Mouse (Mus musculus) hindbrain, embryonic 12.5 days (tissue): ENCODE measurements around the gene Tmem147. TPM values are rescaled to one million over a fixed set of nuclear protein-coding genes. Genes with fewer than 3 reads are reported as not detected.

Experiments
- polyA plus RNA-seq: library from polyadenylated mRNA; unstranded; fragments of >200 nt; fragmentation: Nextera tagmentation; extraction: Ambion mirVana; gene quantifications from 2 replicates; pipeline ENCODE4 v1.2.1, GENCODE M21; 2016

Gene Tmem147
- polyA plus RNA-seq, 1 experiment from 2014 or later, result 164 TPM

Other genes with a start within 250 kb of the Tmem147 start
- gene Prodh2, start 235.9 kb downstream of the Tmem147 start, polyA plus RNA-seq, result not detected in 2 replicates
- 88.6 and 98.9 TPM in 2 replicates for gene Arhgap33, start 194.5 kb downstream of the Tmem147 start, polyA plus RNA-seq
- gene Hspb6, start 177.4 kb downstream of the Tmem147 start, polyA plus RNA-seq, result 5.7 and 7.1 TPM in 2 replicates
- 11.3 and 12.6 TPM in 2 replicates for gene Proser3, start 177.2 kb downstream of the Tmem147 start, polyA plus RNA-seq
- 52.4 and 55.2 TPM in 2 replicates for gene Lin37, start 169.7 kb downstream of the Tmem147 start, polyA plus RNA-seq
- gene U2af1l4, start 166.2 kb downstream of the Tmem147 start, polyA plus RNA-seq, result 80.6 and 87.5 TPM in 2 replicates
- gene Gm49396, start 166.2 kb downstream of the Tmem147 start, polyA plus RNA-seq, result 18.1 and 19.5 TPM in 2 replicates
- gene Psenen, start 165.9 kb downstream of the Tmem147 start, polyA plus RNA-seq, result 128 and 139 TPM in 2 replicates
- 4.2 and 6.3 TPM in 2 replicates for gene Igflr1, start 164.1 kb downstream of the Tmem147 start, polyA plus RNA-seq
- 8.8 and 9.9 TPM in 2 replicates for gene Kmt2b, start 140.8 kb downstream of the Tmem147 start, polyA plus RNA-seq
- 0.17 and 0.39 TPM in 2 replicates for gene Zbtb32, start 130.6 kb downstream of the Tmem147 start, polyA plus RNA-seq
- gene Upk1a, start 116.7 kb downstream of the Tmem147 start, polyA plus RNA-seq, result 0.21 and 0.35 TPM in 2 replicates
- 737 and 880 TPM in 2 replicates for gene Cox6b1, start 103.4 kb downstream of the Tmem147 start, polyA plus RNA-seq
- not detected in 2 replicates for gene Etv2, start 93.7 kb downstream of the Tmem147 start, polyA plus RNA-seq
- 153 and 160 TPM in 2 replicates for gene Rbm42, start 79.2 kb downstream of the Tmem147 start, polyA plus RNA-seq
- gene Haus5, start 64.5 kb downstream of the Tmem147 start, polyA plus RNA-seq, result 35.4 and 38.4 TPM in 2 replicates
- not detected in 2 replicates for gene Pmis2, start 57.9 kb downstream of the Tmem147 start, polyA plus RNA-seq
- gene 2200002J24Rik, start 30.6 kb downstream of the Tmem147 start, polyA plus RNA-seq, result not detected in 2 replicates
- gene Atp4a, start 17.3 kb downstream of the Tmem147 start, polyA plus RNA-seq, result 0.93 and 1.3 TPM in 2 replicates
- 0.76 and 1.1 TPM in 2 replicates for gene Gapdhs, start 14.1 kb upstream of the Tmem147 start, polyA plus RNA-seq
- 1.7 and 2.5 TPM in 2 replicates for gene Sbsn, start 21.9 kb upstream of the Tmem147 start, polyA plus RNA-seq
- gene Dmkn, start 34.2 kb upstream of the Tmem147 start, polyA plus RNA-seq, result 0.59 and 0.67 TPM in 2 replicates
- gene Krtdap, start 58.4 kb upstream of the Tmem147 start, polyA plus RNA-seq, result not detected in 2 replicates
- not detected in 2 replicates for gene Ffar2, start 94.2 kb upstream of the Tmem147 start, polyA plus RNA-seq
- not detected in 2 replicates for gene Ffar3, start 126.6 kb upstream of the Tmem147 start, polyA plus RNA-seq
- gene Ffar1, start 132.0 kb upstream of the Tmem147 start, polyA plus RNA-seq, result not detected in 2 replicates
- gene Cd22, start 150.8 kb upstream of the Tmem147 start, polyA plus RNA-seq, result not detected in 2 replicates
- 0.56 and 0.61 TPM in 2 replicates for gene Mag, start 185.3 kb upstream of the Tmem147 start, polyA plus RNA-seq
- gene Hamp2, start 195.1 kb upstream of the Tmem147 start, polyA plus RNA-seq, result not detected in 2 replicates
- not detected in 2 replicates for gene Hamp, start 214.5 kb upstream of the Tmem147 start, polyA plus RNA-seq
- gene Usf2, start 227.3 kb upstream of the Tmem147 start, polyA plus RNA-seq, result 29.7 and 32.7 TPM in 2 replicates
- gene Lsr, start 243.9 kb upstream of the Tmem147 start, polyA plus RNA-seq, result 16.6 and 20.2 TPM in 2 replicates
- gene Fam187b, start 244.2 kb upstream of the Tmem147 start, polyA plus RNA-seq, result 0.89 and 1.4 TPM in 2 replicates